Mouse (Mus musculus): ENCODE measurements at regions not wholly inside any gene's neighbourhood (a gene's known extent, or its start where the extent isn't known, plus 50 kb on each side); places are given as distances from the start of the nearest gene placed in this dataset.
"Not testable (repeated sequence)": the region's sequence is repeated elsewhere in the genome, so short reads cannot be mapped to it uniquely, and the experiment has no call there.

- not testable (repeated sequence) for TF ChIP-seq POLR2A (IDR thresholded peaks at IDR 0.05; ENCODE audit: low read depth, low read length); CTCF (IDR thresholded peaks at IDR 0.05; ENCODE audit: extremely low read depth, insufficient read depth, insufficient read length, insufficient replicate concordance)
Measured at GRCm38 (mm10) chr16:12831308-12831707, 278.2 kb upstream of the Ercc4 start.
